Mouse (Mus musculus): ENCODE measurements at regions not wholly inside any gene's neighbourhood (a gene's known extent, or its start where the extent isn't known, plus 50 kb on each side); places are given as distances from the start of the nearest gene placed in this dataset.

GRCm38 (mm10) chr5:12877595-12878296 is 247.5 kb upstream of the Sema3a start:
- TF ChIP-seq POLR2A (IDR thresholded peaks at IDR 0.05; ENCODE audit: borderline replicate concordance, extremely low read depth, insufficient read depth, insufficient read length, poor library complexity, severe bottlenecking) = no peak
- no peak for TF ChIP-seq CTCF (IDR thresholded peaks at IDR 0.05; ENCODE audit: borderline replicate concordance, extremely low read depth, insufficient read depth, insufficient read length)
